Mouse (Mus musculus) lung, adult 2 months (tissue): ENCODE data around the gene Hsp90b1.
"Not testable (repeated sequence)": the region's sequence is repeated elsewhere in the genome, so short reads cannot be mapped to it uniquely, and the experiment has no call there.

Experiments
- CTCF ChIP-seq: fragments of 200-500 bp; IDR thresholded peaks from 2 replicates; pipeline ENCODE4 v1.5.1; 2011; ENCODE audit warnings: mild to moderate bottlenecking, low read length, control low read depth; ENCODE audit not compliant: insufficient read depth
- POLR2A ChIP-seq: fragments of 200-500 bp; IDR thresholded peaks from 2 replicates; pipeline ENCODE4 v1.6.1; 2011; ENCODE audit warnings: low read depth, mild to moderate bottlenecking, control low read depth, low read length, borderline replicate concordance; ENCODE audit errors: extremely low read depth

GRCm38 (mm10) chr10:86684797-86685178 lies 20.5 kb downstream of the Hsp90b1 start:
- not testable (repeated sequence) for TF ChIP-seq CTCF, POLR2A
